Mouse (Mus musculus) kidney, adult 18-20 months (tissue): ENCODE data around the gene Aco2.

Source experiments
- DNase-seq: peaks from one replicate; pipeline ENCODE4 v3.0.0; 2021

The Aco2 gene

GRCm38 (mm10) chr15:81954716-81955115 is 82.6 kb downstream of the Aco2 start:
- no peak for DNase-seq

GRCm38 (mm10) chr15:81955414-81955813 is 83.3 kb downstream of the Aco2 start:
- DNase-seq: no peak

- peak; percentile 52 for DNase-seq
Measured at GRCm38 (mm10) chr15:81956457-81956856, 84.3 kb downstream of the Aco2 start.

GRCm38 (mm10) chr15:81957598-81957997 is 85.5 kb downstream of the Aco2 start:
- DNase-seq: no peak

GRCm38 (mm10) chr15:81958906-81959305 is 86.8 kb downstream of the Aco2 start:
- DNase-seq: no peak

- DNase-seq: peak; percentile 99
Measured at GRCm38 (mm10) chr15:81960171-81961077, 88.3 kb downstream of the Aco2 start, which contains the start of gene Pmm1. Gene Pmm1 (minus strand): TSS chr15:81960930.

DNA sequence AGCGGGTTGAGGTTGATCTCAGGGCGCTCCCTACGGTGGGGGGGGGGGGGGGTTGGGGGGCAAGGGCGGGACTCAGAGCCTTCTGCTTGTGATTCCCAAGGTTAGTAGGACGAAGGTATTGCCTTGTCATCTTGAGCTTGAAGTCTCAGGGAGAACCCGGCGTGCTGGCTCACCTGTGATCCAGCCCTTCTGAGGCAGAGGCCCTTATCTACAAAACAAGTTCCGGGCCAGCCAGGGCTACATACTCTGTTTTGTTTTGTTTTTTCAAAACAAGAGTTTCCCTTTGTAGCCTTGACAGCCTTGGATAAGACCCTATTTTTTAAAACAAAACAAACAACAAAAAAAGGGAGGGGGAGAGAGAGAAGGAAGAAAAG is 89.0 kb downstream of the Aco2 start:
- no peak for DNase-seq

DNA sequence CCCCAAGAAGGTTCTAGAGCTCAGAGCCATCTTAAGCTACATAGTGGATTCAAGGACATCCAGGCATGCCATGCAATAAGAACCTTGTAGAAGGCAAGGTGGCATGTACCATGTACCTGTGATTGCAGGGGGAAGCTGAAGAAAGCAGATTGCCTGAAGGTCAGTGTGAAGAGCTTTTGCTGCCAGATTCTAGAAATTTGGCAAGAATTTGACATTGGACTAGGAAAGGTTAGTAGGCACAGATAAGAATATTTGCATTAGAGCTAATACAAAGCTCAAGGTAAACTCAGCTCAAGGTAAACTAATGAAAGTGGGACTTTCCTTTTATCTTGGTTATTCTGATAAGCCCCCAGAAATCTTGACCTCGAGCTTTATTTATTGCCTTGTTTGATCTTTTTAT is 92.2 kb downstream of the Aco2 start:
- DNase-seq: no peak
